Mouse (Mus musculus): ENCODE measurements around the gene Pdzd2. TPM values are rescaled to one million over a fixed set of nuclear protein-coding genes. Genes with fewer than 3 reads are reported as not detected.

Pdzd2 gene
- polyA plus RNA-seq, 1 experiment from 2014 or later: 114 TPM

DNA sequence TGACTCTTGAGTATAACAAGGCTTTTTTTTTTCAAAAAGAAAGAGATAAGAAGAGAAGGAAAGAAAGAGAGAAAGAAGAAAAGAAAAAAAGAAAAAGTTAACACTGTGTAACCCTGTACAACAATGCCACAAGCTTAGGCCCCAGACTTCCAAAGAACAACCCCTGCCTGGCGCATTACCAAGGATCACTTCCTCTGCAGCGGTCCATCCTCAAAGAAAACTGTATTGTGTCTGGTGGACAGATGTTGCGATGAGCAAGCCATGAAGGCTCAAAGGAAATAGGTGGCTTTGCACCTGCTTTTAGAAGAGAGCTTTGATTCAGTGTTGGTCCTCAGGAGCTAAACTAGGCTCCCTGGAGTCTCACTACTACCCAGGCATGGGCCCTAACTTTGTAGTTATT lies 89.5 kb downstream of the Pdzd2 start:
- Histone ChIP-seq H3K27ac (ENCODE audit: low read length) (no peak overlapping the region), H3K4me1 (ENCODE audit: insufficient read depth, low read depth, low read length) (no peaks in the 10 kb centered on the region), H3K27me3 (replicated peaks; ENCODE audit: insufficient read depth, low read length) (no peaks in the 10 kb centered on the region), H3K36me3 (ENCODE audit: insufficient read depth, low read length) (no peaks in the 10 kb centered on the region), H3K9me3 (ENCODE audit: low read length) (no peaks in the 10 kb centered on the region), H3K9ac (replicated peaks; ENCODE audit: low read depth) (no peak overlapping the region), H3K4me3 (ENCODE audit: low read depth, low read length) (no peak overlapping the region), H3K4me2 (replicated peaks; ENCODE audit: low read depth, low read length) (no peak overlapping the region)
- no peak for TF ChIP-seq EP300 (IDR thresholded peaks at IDR 0.05)
- no peak for TF ChIP-seq CTCF (IDR thresholded peaks at IDR 0.05)
- DNase-seq (ENCODE audit: low spot score) (no peak), ATAC-seq (no peak)
- WGBS: 81% methylated on average over 3 of the region's 3 CpGs

DNA sequence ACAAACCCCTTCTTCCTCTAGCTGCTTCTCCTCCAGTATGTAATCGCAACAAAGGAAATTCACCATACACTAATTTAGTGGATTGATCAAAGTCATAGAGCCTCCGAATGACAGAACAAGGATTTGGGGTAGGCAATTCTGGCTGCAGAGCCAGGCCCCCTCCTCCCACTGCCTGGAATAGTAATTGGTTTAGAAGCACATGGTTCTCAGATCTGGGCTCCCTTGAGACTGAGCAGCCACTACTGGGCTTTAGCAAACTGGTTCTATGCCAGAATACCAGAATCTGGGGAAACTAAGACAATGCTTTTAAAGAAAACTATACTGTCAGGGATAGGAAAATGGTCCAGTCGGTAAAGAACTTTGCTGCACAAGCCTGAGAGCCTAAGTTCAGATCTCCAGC lies 90.0 kb downstream of the Pdzd2 start:
- ATAC-seq: no peak
- Histone ChIP-seq H3K9me3 (ENCODE audit: low read length) (no peaks in the 10 kb centered on the region), H3K9ac (replicated peaks; ENCODE audit: low read depth) (no peak overlapping the region), H3K4me2 (replicated peaks; ENCODE audit: low read depth, low read length) (no peak overlapping the region), H3K27me3 (replicated peaks; ENCODE audit: insufficient read depth, low read length) (no peaks in the 10 kb centered on the region), H3K36me3 (ENCODE audit: insufficient read depth, low read length) (no peaks in the 10 kb centered on the region), H3K4me1 (ENCODE audit: insufficient read depth, low read depth, low read length) (no peaks in the 10 kb centered on the region), H3K4me3 (ENCODE audit: low read depth, low read length) (no peak overlapping the region), H3K27ac (ENCODE audit: low read length) (no peak overlapping the region)
- no peak for TF ChIP-seq EP300 (IDR thresholded peaks at IDR 0.05)
- no peak for TF ChIP-seq CTCF (IDR thresholded peaks at IDR 0.05)
- 81% methylated on average over 3 of the region's 3 CpGs for WGBS
- no peak for DNase-seq (ENCODE audit: low spot score)

DNA sequence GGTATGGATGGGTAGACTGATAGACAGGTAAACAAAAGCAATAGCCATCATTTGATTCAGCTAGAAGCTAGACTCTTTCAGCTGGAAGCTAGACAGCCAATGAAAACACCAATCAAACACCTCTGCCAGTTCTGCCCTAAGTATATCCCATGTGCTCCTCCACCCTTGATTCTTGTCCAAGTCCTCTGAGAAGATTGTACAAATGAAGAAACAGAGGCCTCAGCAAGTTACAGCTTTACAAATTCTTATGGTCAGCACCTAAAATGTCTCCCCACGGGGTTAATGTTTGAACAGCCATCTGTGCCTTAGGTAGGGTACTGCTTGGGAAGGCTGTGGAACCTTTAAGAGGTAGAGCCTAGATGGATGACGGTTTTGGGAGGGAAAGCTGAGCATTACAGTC lies 90.6 kb downstream of the Pdzd2 start:
- no peak overlapping the region for H3K4me2 ChIP-seq (replicated peaks; ENCODE audit: low read depth, low read length)
- no peaks in the 10 kb centered on the region for H3K4me1 ChIP-seq (ENCODE audit: insufficient read depth, low read depth, low read length)
- no peaks in the 10 kb centered on the region for H3K36me3 ChIP-seq (ENCODE audit: insufficient read depth, low read length)
- no peak overlapping the region for H3K9ac ChIP-seq (replicated peaks; ENCODE audit: low read depth)
- no peak for ATAC-seq
- WGBS: 56% methylated on average over 2 of the region's 2 CpGs
- H3K4me3 ChIP-seq (ENCODE audit: low read depth, low read length): no peak overlapping the region
- TF ChIP-seq CTCF (IDR thresholded peaks at IDR 0.05) (no peak), EP300 (IDR thresholded peaks at IDR 0.05) (no peak)
- no peaks in the 10 kb centered on the region for H3K9me3 ChIP-seq (ENCODE audit: low read length)
- H3K27ac ChIP-seq (ENCODE audit: low read length): no peak overlapping the region
- no peak for DNase-seq (ENCODE audit: low spot score)
- H3K27me3 ChIP-seq (replicated peaks; ENCODE audit: insufficient read depth, low read length): no peaks in the 10 kb centered on the region

DNA sequence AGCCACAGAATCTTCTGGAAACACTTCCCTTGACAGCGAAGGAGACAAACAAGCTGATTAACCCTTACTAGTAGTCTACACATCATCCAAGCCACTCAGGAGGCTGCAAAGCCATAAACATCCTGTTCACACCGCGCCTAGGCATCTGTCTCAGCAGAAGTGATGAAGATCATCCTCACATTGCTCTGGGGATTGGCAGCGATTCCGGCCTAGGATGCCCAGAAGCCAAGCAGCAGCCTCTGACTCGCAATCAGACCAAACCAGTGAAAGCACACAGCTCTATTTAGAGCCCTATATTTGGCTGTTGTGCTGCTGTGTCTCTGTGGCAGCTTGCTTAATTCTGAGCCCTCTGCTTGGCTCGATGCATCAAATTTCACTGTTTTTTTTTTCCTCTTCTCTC lies 99.0 kb downstream of the Pdzd2 start:
- H3K4me3 ChIP-seq (ENCODE audit: low read depth, low read length): no peak overlapping the region
- no peak overlapping the region for H3K9ac ChIP-seq (replicated peaks; ENCODE audit: low read depth)
- H3K4me2 ChIP-seq (replicated peaks; ENCODE audit: low read depth, low read length): no peak overlapping the region
- DNase-seq (ENCODE audit: low spot score) (peak; percentile 69), ATAC-seq (peak; percentile 75)
- H3K9me3 ChIP-seq (ENCODE audit: low read length): no peaks in the 10 kb centered on the region
- no peak overlapping the region for H3K27ac ChIP-seq (ENCODE audit: low read length)
- 54% methylated on average over 7 of the region's 7 CpGs for WGBS
- no peaks in the 10 kb centered on the region for H3K36me3 ChIP-seq (ENCODE audit: insufficient read depth, low read length)
- no peaks in the 10 kb centered on the region for H3K27me3 ChIP-seq (replicated peaks; ENCODE audit: insufficient read depth, low read length)
- no peaks in the 10 kb centered on the region for H3K4me1 ChIP-seq (ENCODE audit: insufficient read depth, low read depth, low read length)
- TF ChIP-seq EP300 (IDR thresholded peaks at IDR 0.05) (no peak), CTCF (IDR thresholded peaks at IDR 0.05) (no peak)

DNA sequence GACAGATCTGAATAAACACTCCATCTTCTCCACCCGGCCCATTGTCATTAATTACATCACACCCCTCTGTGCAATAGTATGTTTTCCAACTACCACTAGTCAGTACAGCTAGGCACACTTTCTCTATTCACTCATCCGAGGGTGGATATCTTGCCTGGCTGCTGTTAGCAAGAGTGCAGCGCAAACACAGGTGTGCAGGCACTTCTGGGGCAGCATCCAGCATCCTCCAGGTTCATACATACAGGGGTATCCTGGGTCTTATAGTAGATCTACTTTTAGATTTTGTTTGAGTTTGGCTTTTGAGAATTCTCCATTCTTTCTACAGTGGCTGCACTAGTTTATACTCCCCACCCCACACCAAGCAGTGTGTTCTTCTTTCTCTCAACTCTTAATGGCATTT lies 99.9 kb downstream of the Pdzd2 start:
- no peaks in the 10 kb centered on the region for H3K27me3 ChIP-seq (replicated peaks; ENCODE audit: insufficient read depth, low read length)
- H3K36me3 ChIP-seq (ENCODE audit: insufficient read depth, low read length): no peaks in the 10 kb centered on the region
- H3K27ac ChIP-seq (ENCODE audit: low read length): no peak overlapping the region
- ATAC-seq (no peak), DNase-seq (ENCODE audit: low spot score) (no peak)
- TF ChIP-seq EP300 (IDR thresholded peaks at IDR 0.05): no peak
- no peak for TF ChIP-seq CTCF (IDR thresholded peaks at IDR 0.05)
- no peak overlapping the region for H3K9ac ChIP-seq (replicated peaks; ENCODE audit: low read depth)
- H3K4me3 ChIP-seq (ENCODE audit: low read depth, low read length): no peak overlapping the region
- no peaks in the 10 kb centered on the region for H3K9me3 ChIP-seq (ENCODE audit: low read length)
- H3K4me1 ChIP-seq (ENCODE audit: insufficient read depth, low read depth, low read length): no peaks in the 10 kb centered on the region
- WGBS: 53% methylated on average over 3 of the region's 3 CpGs
- no peak overlapping the region for H3K4me2 ChIP-seq (replicated peaks; ENCODE audit: low read depth, low read length)

DNA sequence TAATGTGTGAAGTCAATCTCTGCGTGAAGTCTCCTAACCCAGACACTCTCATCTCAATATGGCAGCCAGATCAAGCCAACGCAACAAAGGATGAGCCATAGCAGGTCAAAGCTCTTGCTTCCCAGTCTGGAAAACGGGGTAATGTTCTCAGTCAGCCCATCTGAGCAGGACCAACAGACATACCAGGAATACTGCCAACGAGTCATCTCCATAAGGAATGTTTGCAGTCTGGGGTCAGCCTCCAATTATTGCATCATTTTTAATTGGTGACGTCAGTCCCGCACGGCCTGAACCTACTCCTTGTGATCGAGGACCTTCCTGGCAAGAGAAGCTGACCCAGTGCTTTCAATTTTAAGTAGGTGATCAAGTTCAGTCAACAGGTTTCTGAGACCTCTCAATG lies 100.5 kb downstream of the Pdzd2 start:
- Histone ChIP-seq H3K4me2 (replicated peaks; ENCODE audit: low read depth, low read length) (no peak overlapping the region), H3K27me3 (replicated peaks; ENCODE audit: insufficient read depth, low read length) (no peaks in the 10 kb centered on the region), H3K9me3 (ENCODE audit: low read length) (no peaks in the 10 kb centered on the region), H3K4me1 (ENCODE audit: insufficient read depth, low read depth, low read length) (no peaks in the 10 kb centered on the region), H3K9ac (replicated peaks; ENCODE audit: low read depth) (no peak overlapping the region), H3K36me3 (ENCODE audit: insufficient read depth, low read length) (no peaks in the 10 kb centered on the region), H3K27ac (ENCODE audit: low read length) (no peak overlapping the region), H3K4me3 (ENCODE audit: low read depth, low read length) (no peak overlapping the region)
- TF ChIP-seq EP300 (IDR thresholded peaks at IDR 0.05): no peak
- TF ChIP-seq CTCF (IDR thresholded peaks at IDR 0.05): no peak
- WGBS: 69% methylated on average over 8 of the region's 8 CpGs
- no peak for ATAC-seq
- DNase-seq (ENCODE audit: low spot score): no peak

DNA sequence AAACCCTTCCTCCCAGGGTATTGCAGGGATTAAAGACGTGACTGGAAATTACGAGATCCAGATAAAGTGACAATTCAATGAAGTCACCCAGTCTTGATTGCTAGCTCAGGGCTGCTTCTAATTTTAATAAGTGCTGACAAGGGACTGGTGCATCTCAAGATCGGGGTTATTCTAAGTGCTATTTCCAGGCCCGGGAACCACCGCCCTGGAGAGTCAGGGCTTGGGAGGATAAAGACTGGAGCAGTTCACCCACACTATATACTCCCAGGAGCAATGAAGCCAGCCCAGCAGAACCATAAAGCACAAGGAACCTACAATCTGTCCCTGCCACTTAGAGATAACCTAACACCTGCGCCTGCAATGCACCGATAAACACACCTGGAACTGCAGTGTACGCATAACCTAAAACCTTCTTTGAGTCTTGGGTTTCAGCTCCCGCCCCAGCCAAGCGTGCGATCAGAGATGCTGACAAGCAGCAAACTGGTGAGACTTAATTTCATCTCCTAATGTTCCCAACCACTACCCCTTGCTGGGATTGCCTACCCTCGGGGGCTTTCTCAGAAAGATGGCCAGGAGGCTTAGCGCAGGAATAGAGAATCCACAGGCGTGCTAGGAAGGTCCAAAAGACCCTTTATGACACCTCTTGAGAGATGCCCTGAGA lies 101.2 kb downstream of the Pdzd2 start:
- WGBS: 87% methylated on average over 14 of the region's 14 CpGs
- Histone ChIP-seq H3K36me3 (ENCODE audit: insufficient read depth, low read length) (no peaks in the 10 kb centered on the region), H3K9ac (replicated peaks; ENCODE audit: low read depth) (no peak overlapping the region), H3K4me3 (ENCODE audit: low read depth, low read length) (no peak overlapping the region), H3K9me3 (ENCODE audit: low read length) (no peaks in the 10 kb centered on the region), H3K4me2 (replicated peaks; ENCODE audit: low read depth, low read length) (no peak overlapping the region), H3K27ac (ENCODE audit: low read length) (no peak overlapping the region), H3K4me1 (ENCODE audit: insufficient read depth, low read depth, low read length) (no peaks in the 10 kb centered on the region), H3K27me3 (replicated peaks; ENCODE audit: insufficient read depth, low read length) (no peaks in the 10 kb centered on the region)
- DNase-seq (ENCODE audit: low spot score) (no peak), ATAC-seq (no peak)
- TF ChIP-seq CTCF (IDR thresholded peaks at IDR 0.05) (no peak), EP300 (IDR thresholded peaks at IDR 0.05) (no peak)
